Mouse (Mus musculus) stomach, postnatal 0 days (tissue): Measurements from ENCODE around the gene Ripor1. TPM values are rescaled to one million over a fixed set of nuclear protein-coding genes. Genes with fewer than 3 reads are reported as not detected.
"Not testable (repeated sequence)": the region's sequence is repeated elsewhere in the genome, so short reads cannot be mapped to it uniquely, and the experiment has no call there.

Experiments used
- ATAC-seq: fragments of 200-750 bp; cut with Nextera tagmentation; 2 replicates; pipeline ENCODE4 v1.8.0; 2017; ENCODE audit not compliant: low FRiP score, low TSS enrichment
- DNase-seq: peaks from one replicate; pipeline ENCODE4 v3.0.0-alpha.2; 2016; ENCODE audit warnings: low spot score
- H3K27ac ChIP-seq: fragments of 300-500 bp; sonication (generic); replicated peaks from 2 replicates; pipeline ENCODE4 v1.5.1; 2014; ENCODE audit warnings: mild to moderate bottlenecking, control low read depth
- H3K27me3 ChIP-seq: fragments of 300-500 bp; sonication (generic); 2 replicates; pipeline ENCODE4 v1.6.1; 2014; ENCODE audit warnings: low read length; ENCODE audit not compliant: control insufficient read depth, insufficient read depth
- H3K36me3 ChIP-seq: fragments of 300-500 bp; sonication (generic); 2 replicates; pipeline ENCODE4 v1.6.1; 2014; ENCODE audit warnings: low read length, mixed read lengths; ENCODE audit not compliant: control insufficient read depth, insufficient read depth
- H3K4me1 ChIP-seq: fragments of 300-500 bp; sonication (generic); replicated peaks from 2 replicates; pipeline ENCODE4 v1.6.1; 2014; ENCODE audit warnings: antibody characterized with exemption; ENCODE audit not compliant: control insufficient read depth, insufficient read depth
- H3K4me2 ChIP-seq: fragments of 300-500 bp; sonication (generic); replicated peaks from 2 replicates; pipeline ENCODE4 v1.6.1; 2014; ENCODE audit warnings: low read depth, mild to moderate bottlenecking, control low read depth, moderate library complexity
- H3K4me3 ChIP-seq: fragments of 300-500 bp; sonication (generic); 2 replicates; pipeline ENCODE4 v1.5.1; 2014; ENCODE audit warnings: low read depth, low read length, control low read depth
- H3K9ac ChIP-seq: fragments of 300-500 bp; sonication (generic); 2 replicates; pipeline ENCODE4 v1.6.1; 2014; ENCODE audit warnings: mild to moderate bottlenecking, low read length, control low read depth, mixed read lengths
- H3K9me3 ChIP-seq: fragments of 300-500 bp; sonication (generic); 2 replicates; pipeline ENCODE4 v1.6.1; 2016; ENCODE audit warnings: low read length; ENCODE audit not compliant: control insufficient read depth
- CTCF ChIP-seq: IDR thresholded peaks from 2 replicates; pipeline ENCODE4 v1.5.1; 2016; ENCODE audit warnings: antibody characterized with exemption, low read depth, mild to moderate bottlenecking, moderate library complexity
- EP300 ChIP-seq: optimal IDR thresholded peaks from 2 replicates; pipeline ENCODE3; 2016; ENCODE audit warnings: antibody characterized with exemption
- WGBS: fragments of 180-500 bp; shearing (Covaris S2); extraction: QIAGEN DNeasy Blood & Tissue Kit; methylation state at CpG from one replicate; pipeline ENCODE4 v1.1.7; 2014; 5-methylcytosine and 5-hydroxymethylcytosine counted together
- polyA plus RNA-seq: library from polyadenylated mRNA; unstranded; fragments of >200 nt; fragmentation: Nextera tagmentation; extraction: Ambion mirVana; gene quantifications from 2 replicates; pipeline ENCODE4 v1.2.1, GENCODE M21; 2015

Ripor1 gene
- polyA plus RNA-seq, result 8.9 and 9.3 TPM in 2 replicates

GRCm38 (mm10) chr8:105604804-105605381 lies at the start of gene Ripor1:
Gene Ripor1, plus strand, starts transcription at chr8:105605255.
- Histone ChIP-seq H3K4me3 (peak within 1 kb of the TSS; percentile 77), H3K9ac (peak within 1 kb of the TSS; percentile 87), H3K36me3 (no peaks in the 10 kb centered on the region), H3K9me3 (no peaks in the 10 kb centered on the region), H3K27me3 (no peaks in the 10 kb centered on the region), H3K4me1 (no peaks in the 10 kb centered on the region), H3K4me2 (peak within 1 kb of the TSS; percentile 86), H3K27ac (peak within 1 kb of the TSS; percentile 92)
- ATAC-seq (peak; percentile 83), DNase-seq (peak; percentile 89)
- TF ChIP-seq EP300 (no peak), CTCF (peak; percentile 69)
- under 1% methylated on average over 32 of the region's 42 CpGs for WGBS

- no peak for TF ChIP-seq EP300
- no peak for TF ChIP-seq CTCF
- no peak overlapping the region for H3K4me2 ChIP-seq
- ATAC-seq (no peak), DNase-seq (no peak)
- H3K27ac ChIP-seq, result no peak overlapping the region
- no peak overlapping the region for H3K4me3 ChIP-seq
- 80% methylated on average over 3 of the region's 3 CpGs for WGBS
- peaks cover 5% of the 10 kb centered on the region; the same call in 1 of the 2 replicates for H3K4me1 ChIP-seq
- no peak overlapping the region for H3K9ac ChIP-seq
- H3K9me3 ChIP-seq, result no peaks in the 10 kb centered on the region
- no peaks in the 10 kb centered on the region for H3K36me3 ChIP-seq
- no peaks in the 10 kb centered on the region for H3K27me3 ChIP-seq
Measured at GRCm38 (mm10) chr8:105562863-105563262, 42.2 kb upstream of the Ripor1 start.

- Histone ChIP-seq H3K4me3 (no peak overlapping the region), H3K9ac (no peak overlapping the region), H3K4me1 (peaks cover 5% of the 10 kb centered on the region; the same call in 1 of the 2 replicates), H3K36me3 (no peaks in the 10 kb centered on the region), H3K4me2 (no peak overlapping the region; the same call in 1 of the 2 replicates), H3K27me3 (no peaks in the 10 kb centered on the region), H3K9me3 (no peaks in the 10 kb centered on the region), H3K27ac (no peak overlapping the region)
- DNase-seq (no peak), ATAC-seq (no peak)
- WGBS, result 83% methylated on average over 1 of the region's 1 CpGs
- TF ChIP-seq EP300 (no peak), CTCF (no peak)
Measured at GRCm38 (mm10) chr8:105563871-105564270, 41.2 kb upstream of the Ripor1 start.

- Histone ChIP-seq H3K4me2 (peak overlapping the region; percentile 90), H3K4me3 (peak overlapping the region; percentile 90), H3K9ac (peak overlapping the region; percentile 91), H3K27ac (peak overlapping the region; percentile 91; the same call in 1 of the 2 replicates)
- peak; percentile 34; the same call in 1 of the 2 replicates for TF ChIP-seq CTCF
- not testable (repeated sequence) for H3K4me1 ChIP-seq, H3K27me3 ChIP-seq, H3K9me3 ChIP-seq, ATAC-seq, H3K36me3 ChIP-seq, DNase-seq
- 73% methylated on average over 9 of the region's 9 CpGs for WGBS
Measured at GRCm38 (mm10) chr8:105564573-105565229, 40.4 kb upstream of the Ripor1 start.

GRCm38 (mm10) chr8:105565401-105565881 lies 39.6 kb upstream of the Ripor1 start:
- Histone ChIP-seq H3K9ac (peak overlapping the region; percentile 91), H3K4me1 (peaks cover 5% of the 10 kb centered on the region; the same call in 1 of the 2 replicates), H3K36me3 (no peaks in the 10 kb centered on the region), H3K4me2 (peak overlapping the region; percentile 90), H3K4me3 (peak overlapping the region; percentile 90), H3K9me3 (no peaks in the 10 kb centered on the region), H3K27ac (peak overlapping the region; percentile 91), H3K27me3 (no peaks in the 10 kb centered on the region)
- ATAC-seq (peak; percentile 69), DNase-seq (no peak)
- TF ChIP-seq EP300 (no peak), CTCF (peak; percentile 17; the same call in 1 of the 2 replicates)
- WGBS, result under 1% methylated on average over 31 of the region's 31 CpGs
